Mouse (Mus musculus) hindbrain, embryonic 11.5 days (tissue): ENCODE results near the gene Il1r2. TPM values are rescaled to one million over a fixed set of nuclear protein-coding genes. Genes with fewer than 3 reads are reported as not detected.

ENCODE experiments used
- ATAC-seq: fragments of 200-750 bp; cut with Nextera tagmentation; 2 replicates; pipeline ENCODE4 v1.8.0; 2017; ENCODE audit warnings: mild to moderate bottlenecking, moderate TSS enrichment, moderate library complexity; ENCODE audit not compliant: low FRiP score
- DNase-seq: peaks from one replicate; pipeline ENCODE4 v3.0.0-alpha.2; 2015; ENCODE audit warnings: low spot score
- H3K27ac ChIP-seq: fragments of 300-500 bp; sonication (generic); 2 replicates; pipeline ENCODE4 v1.5.1; 2014; ENCODE audit warnings: mild to moderate bottlenecking, low read depth, low read length
- H3K27me3 ChIP-seq: fragments of 300-500 bp; sonication (generic); 2 replicates; pipeline ENCODE4 v1.6.1; 2014; ENCODE audit warnings: mild to moderate bottlenecking, low read length, moderate library complexity, mixed read lengths; ENCODE audit not compliant: control insufficient read depth, insufficient read depth
- H3K36me3 ChIP-seq: fragments of 300-500 bp; sonication (generic); 2 replicates; pipeline ENCODE4 v1.6.1; 2014; ENCODE audit warnings: mild to moderate bottlenecking, low read length, moderate library complexity, mixed read lengths; ENCODE audit not compliant: control insufficient read depth, insufficient read depth
- H3K4me1 ChIP-seq: fragments of 300-500 bp; sonication (generic); replicated peaks from 2 replicates; pipeline ENCODE4 v1.6.1; 2014; ENCODE audit warnings: low read length, mixed read lengths; ENCODE audit not compliant: control insufficient read depth, insufficient read depth
- H3K4me2 ChIP-seq: fragments of 300-500 bp; sonication (generic); replicated peaks from 2 replicates; pipeline ENCODE4 v1.6.1; 2014; ENCODE audit warnings: mild to moderate bottlenecking, low read depth, low read length
- H3K4me3 ChIP-seq: fragments of 300-500 bp; sonication (generic); 2 replicates; pipeline ENCODE4 v1.5.1; 2014; ENCODE audit warnings: low read depth, low read length
- H3K9ac ChIP-seq: fragments of 300-500 bp; sonication (generic); 2 replicates; pipeline ENCODE4 v1.6.1; 2014; ENCODE audit warnings: low read depth, low read length
- H3K9me3 ChIP-seq: fragments of 300-500 bp; sonication (generic); 2 replicates; pipeline ENCODE4 v1.6.1; 2016; ENCODE audit warnings: low read length; ENCODE audit not compliant: control insufficient read depth
- WGBS: fragments of 180-500 bp; shearing (Covaris S2); extraction: QIAGEN DNeasy Blood & Tissue Kit; methylation state at CpG from one replicate; pipeline ENCODE4 v1.1.7; 2014; 5-methylcytosine and 5-hydroxymethylcytosine counted together
- polyA plus RNA-seq: library from polyadenylated mRNA; unstranded; fragments of >200 nt; fragmentation: Nextera tagmentation; extraction: Ambion mirVana; gene quantifications from 2 replicates; pipeline ENCODE4 v1.2.1, GENCODE M21; 2014

Gene Il1r2
- polyA plus RNA-seq, 1 experiment from 2014 or later = not detected

GRCm38 (mm10) chr1:40174146-40174545 is 100.3 kb downstream of the Il1r2 start:
- no peak for DNase-seq
- Histone ChIP-seq H3K27me3 (no peaks in the 10 kb centered on the region), H3K27ac (no peak overlapping the region), H3K4me2 (no peak overlapping the region), H3K9ac (no peak overlapping the region), H3K4me1 (no peaks in the 10 kb centered on the region), H3K36me3 (no peaks in the 10 kb centered on the region), H3K4me3 (no peak overlapping the region), H3K9me3 (no peaks in the 10 kb centered on the region)
- ATAC-seq = no peak
- 86% methylated on average over 3 of the region's 3 CpGs for whole genome bisulfite sequencing

Other genes with a start within 250 kb of the Il1r2 start
- gene Map4k4, start 173.2 kb upstream of the Il1r2 start, polyA plus RNA-seq = 42.3 and 68.2 TPM in 2 replicates
- 0.71 and 1.7 TPM in 2 replicates for gene Il1r1, start 151.0 kb downstream of the Il1r2 start, polyA plus RNA-seq